Mouse (Mus musculus): ENCODE results near the gene Cplx3. TPM values are rescaled to one million over a fixed set of nuclear protein-coding genes. Genes with fewer than 3 reads are reported as not detected.

Cplx3 gene
- total RNA-seq, 2 experiments from 2014 or later = 0.34 TPM; not detected in 1

DNA sequence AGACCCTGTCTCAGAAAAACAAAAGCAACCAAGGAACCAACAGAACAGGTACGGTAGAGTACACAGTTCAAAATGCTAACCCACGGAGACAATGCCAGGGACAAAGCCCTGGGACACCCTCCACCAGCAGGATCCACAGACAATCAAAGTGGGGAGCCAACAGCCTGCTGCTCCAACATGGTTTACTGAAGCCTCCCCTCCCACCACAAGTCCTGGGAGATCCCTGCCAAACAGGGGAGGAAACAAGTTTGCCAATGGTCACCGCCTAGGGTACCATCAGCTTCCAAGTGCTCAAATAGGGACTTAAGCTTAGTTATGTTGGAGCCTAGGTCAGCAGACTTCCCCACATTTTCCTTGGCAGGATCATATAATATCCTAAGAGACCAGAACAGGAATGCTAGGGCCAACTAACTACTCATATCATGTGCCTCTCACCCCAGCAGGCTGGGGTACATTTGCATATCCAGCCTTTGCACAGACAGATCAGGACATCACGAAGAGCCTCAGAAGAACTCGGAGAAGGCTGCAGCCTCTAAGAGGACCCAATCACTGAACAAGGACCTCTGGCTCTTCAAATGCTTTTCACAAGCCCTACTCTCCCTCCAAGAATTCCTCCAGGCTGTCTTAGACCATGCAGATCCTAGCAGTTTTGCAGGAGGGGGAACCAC lies 33.7 kb upstream of the Cplx3 start:
- ATAC-seq (replicated peaks; ENCODE audit: low FRiP score, poor library complexity, severe bottlenecking) = no peak

- peak; percentile 83 for ATAC-seq (replicated peaks; ENCODE audit: low FRiP score, poor library complexity, severe bottlenecking)
These were observed 32.8 kb upstream of the Cplx3 start for GRCm38 (mm10) chr9:57638651-57639459.

DNA sequence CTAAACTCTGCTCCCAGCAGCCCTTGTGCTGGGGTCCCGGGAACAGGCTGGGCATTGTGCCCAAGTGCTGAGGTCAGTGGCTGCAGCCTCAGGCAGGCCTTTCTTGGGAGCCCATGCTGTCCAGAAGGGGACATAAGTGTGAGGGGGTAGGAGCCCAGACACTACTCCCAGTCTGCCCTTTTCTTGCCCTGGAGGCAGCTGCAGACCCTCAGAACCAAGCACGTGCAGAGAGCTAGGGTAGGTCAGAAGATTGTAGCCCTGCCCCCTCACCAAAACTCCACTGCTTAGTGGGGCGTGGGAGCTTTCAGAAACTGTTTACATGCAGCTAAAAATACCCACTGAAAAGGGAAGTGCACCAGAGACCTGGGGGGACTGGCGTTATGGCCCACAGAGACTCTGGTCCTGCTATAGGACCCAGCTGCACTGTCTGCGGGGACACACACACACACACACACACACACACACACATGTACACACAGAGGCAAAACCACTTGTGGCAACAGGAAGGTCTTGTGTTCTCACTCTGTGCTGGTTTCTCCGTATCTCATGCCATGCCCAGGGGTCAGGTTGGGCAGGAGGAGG lies 31.8 kb upstream of the Cplx3 start:
- no peak for ATAC-seq (replicated peaks; ENCODE audit: low FRiP score, poor library complexity, severe bottlenecking)

DNA sequence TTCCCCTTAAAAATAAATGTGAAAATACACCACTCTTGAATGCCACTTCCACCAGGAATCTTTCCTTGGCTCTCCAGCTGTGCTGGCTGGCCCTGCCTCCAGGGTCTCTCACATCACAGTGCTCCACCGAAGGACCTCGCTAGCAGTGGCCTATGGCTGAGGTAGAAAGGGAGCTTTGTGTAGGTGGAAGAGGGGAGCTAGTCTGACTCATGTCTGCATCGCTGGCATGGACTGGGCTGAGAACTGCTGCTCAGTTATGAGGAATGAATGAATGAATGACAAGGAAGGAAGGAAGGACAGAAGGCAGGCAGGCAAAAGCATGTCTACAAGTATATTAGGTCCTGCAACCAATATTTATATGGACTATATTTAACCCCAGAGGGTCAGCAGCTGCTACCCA lies 31.2 kb upstream of the Cplx3 start:
- ATAC-seq (replicated peaks; ENCODE audit: low FRiP score, poor library complexity, severe bottlenecking) = no peak

GRCm38 (mm10) chr9:57633481-57634024 lies 27.5 kb upstream of the Cplx3 start:
- ATAC-seq (replicated peaks; ENCODE audit: low FRiP score, poor library complexity, severe bottlenecking) = peak; percentile 52

DNA sequence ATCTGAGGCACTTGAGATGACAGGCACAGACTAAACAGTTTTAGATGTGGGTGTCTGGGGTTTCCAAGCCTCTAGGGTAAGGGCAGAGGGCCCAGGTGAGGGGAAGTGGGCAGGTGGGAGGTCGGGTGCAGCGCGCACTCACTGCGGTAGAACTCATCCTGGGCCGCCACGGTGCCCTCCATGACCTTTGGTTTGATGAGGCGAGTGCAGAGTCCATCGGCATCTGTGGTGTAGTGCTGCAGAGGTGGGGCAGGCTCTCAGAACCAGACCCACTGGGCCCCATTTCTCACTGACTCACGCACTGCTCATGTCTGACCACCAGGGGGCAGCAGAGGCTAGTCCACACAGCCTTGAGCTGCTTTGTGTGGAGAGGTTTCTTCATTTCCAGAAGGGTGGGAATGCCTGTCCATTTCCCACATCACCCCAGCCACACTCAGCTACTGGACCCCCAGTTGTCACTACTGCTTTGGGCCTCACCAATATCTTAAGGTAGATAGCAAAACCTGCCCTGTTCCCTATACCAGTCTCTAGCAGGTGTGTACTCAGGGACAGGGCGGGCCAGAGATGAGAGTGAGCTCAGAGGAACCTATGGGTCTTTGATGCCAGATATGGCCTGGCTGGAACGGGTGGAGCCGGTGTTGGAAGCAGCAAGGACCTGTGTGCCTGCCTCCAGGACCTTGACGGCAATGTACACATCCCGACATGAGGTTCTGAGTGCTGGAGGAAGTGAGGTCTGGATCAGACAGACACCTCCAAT lies 23.2 kb upstream of the Cplx3 start:
- peak; percentile 70 for ATAC-seq (replicated peaks; ENCODE audit: low FRiP score, poor library complexity, severe bottlenecking)

DNA sequence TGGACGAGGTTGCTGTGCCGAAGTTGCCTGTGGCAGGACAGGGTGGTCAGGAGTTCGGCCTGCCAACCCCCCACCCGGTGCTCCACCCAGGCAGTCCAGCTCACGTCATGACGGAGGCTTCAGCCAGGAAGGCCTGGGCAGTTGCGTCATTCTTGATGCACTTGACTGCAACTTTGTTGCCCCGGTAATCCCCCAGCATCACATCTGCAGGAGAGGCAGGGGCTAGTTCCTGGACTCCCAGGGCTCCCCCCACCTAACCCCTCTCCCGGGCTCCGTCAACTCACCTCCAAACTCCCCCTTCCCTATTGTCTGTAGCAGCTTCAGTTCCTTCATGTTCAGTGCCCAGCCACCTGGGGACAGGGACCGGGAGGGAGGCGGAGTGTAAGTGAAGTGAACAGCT lies 22.6 kb upstream of the Cplx3 start:
- no peak for ATAC-seq (replicated peaks; ENCODE audit: low FRiP score, poor library complexity, severe bottlenecking)

DNA sequence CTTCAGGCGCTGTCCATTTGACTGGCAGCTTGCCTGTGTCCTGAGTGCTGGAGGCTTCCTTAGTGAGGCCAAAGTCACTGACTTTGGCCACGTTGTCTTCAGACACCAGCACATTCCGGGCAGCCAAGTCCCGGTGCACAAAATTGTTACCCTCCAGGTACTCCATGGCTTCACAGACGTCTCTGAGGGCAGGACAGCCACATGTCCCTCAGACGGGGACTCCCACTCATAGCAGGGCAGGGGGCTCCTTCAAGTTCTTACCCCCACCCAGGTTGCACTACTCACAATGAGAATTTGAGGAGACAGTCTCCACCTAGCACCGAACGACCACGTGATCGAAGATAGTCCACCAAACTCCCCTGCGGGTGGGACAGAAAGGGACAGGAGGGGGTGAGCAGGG lies 21.8 kb upstream of the Cplx3 start:
- no peak for ATAC-seq (replicated peaks; ENCODE audit: low FRiP score, poor library complexity, severe bottlenecking)

GRCm38 (mm10) chr9:57627191-57627590 lies 21.1 kb upstream of the Cplx3 start:
- ATAC-seq (replicated peaks; ENCODE audit: low FRiP score, poor library complexity, severe bottlenecking) = no peak

DNA sequence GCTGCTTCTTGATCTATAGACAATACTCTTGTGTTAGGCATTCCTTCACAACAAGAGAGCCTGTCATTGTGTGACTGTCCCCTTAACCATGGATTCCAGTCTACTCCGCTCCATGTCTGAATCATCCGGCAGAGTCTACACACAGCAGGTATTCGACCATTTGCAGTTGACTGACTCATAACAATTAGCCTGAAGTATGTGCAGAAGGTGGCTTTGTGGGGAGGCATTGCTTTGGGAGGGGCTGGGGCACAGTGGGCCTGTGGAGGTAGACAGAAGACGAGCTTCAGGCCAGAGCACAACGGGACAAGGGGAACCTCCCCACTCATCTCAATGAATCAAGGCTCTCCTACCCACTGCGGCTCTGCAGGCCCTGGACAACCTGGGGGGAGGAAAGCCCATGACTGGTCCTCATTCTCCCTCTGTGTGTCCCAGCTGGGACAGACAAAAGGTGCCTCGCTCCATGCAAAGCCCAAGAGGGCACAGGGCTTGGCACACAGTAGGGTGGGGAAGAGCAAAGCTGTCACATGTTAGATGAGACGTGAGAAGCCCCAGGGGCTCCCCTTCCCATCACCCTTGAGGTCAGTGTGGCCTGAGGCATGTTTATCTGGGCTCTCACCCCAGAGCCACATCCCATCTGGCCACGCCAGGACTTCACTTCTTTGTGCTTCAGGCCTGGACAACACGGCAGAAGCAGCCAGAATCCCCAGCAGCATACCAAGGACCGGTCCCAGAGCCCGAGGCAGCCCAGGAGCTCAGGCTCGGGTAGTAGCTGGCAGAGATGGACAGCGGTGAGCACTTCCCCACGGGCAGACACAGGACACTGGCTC lies 19.8 kb upstream of the Cplx3 start:
- no peak for ATAC-seq (replicated peaks; ENCODE audit: low FRiP score, poor library complexity, severe bottlenecking)

DNA sequence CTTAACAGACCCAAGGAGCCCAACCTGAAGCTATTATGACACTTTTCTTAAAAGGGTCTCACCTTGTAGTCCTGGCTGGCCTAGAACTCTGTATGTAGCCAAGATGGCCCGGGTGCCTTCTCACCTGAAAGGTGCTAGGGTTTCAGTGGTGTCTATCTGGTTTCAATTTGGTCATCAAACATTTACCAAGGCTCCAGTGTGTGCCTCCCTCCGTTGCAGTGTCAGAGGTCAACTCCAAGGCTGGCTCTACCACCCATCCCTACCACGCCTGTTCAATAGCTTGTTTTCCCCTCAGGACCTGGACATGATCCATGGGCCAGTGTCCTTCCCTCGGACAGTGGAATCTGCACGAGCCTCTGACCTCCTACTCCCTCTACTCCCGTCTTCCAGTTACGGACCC lies 18.2 kb upstream of the Cplx3 start:
- no peak for ATAC-seq (replicated peaks; ENCODE audit: low FRiP score, poor library complexity, severe bottlenecking)

DNA sequence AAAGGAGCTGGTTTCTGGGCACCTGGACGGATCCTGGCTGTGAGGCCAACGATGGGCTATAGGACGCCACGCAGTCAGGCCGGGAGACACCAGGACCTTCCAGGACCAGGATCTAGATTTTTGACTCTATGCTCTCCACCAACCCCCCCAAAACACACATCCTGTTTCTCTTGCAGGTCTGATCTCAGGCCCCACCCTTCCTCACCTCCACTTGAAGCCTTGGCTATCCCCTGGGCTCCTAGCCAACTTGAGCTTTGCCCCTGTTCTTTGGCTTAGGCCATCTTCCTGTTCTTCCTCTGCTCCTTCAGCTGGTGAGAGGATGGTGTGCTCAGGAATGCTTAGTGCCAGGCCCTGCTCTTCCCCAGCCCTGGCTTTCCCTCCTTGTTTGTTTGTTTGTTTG lies 14.6 kb upstream of the Cplx3 start, which contains the start of gene Lman1l:
Gene Lman1l, minus strand, starts transcription at position 101 of the 400 bp plus-strand sequence.
- no peak for ATAC-seq (replicated peaks; ENCODE audit: low FRiP score, poor library complexity, severe bottlenecking)

- ATAC-seq (replicated peaks; ENCODE audit: low FRiP score, poor library complexity, severe bottlenecking) = no peak
These were observed 12.8 kb upstream of the Cplx3 start for GRCm38 (mm10) chr9:57618854-57619253.

- no peak for ATAC-seq (replicated peaks; ENCODE audit: low FRiP score, poor library complexity, severe bottlenecking)
These were observed 11.6 kb upstream of the Cplx3 start for GRCm38 (mm10) chr9:57617556-57618169.

DNA sequence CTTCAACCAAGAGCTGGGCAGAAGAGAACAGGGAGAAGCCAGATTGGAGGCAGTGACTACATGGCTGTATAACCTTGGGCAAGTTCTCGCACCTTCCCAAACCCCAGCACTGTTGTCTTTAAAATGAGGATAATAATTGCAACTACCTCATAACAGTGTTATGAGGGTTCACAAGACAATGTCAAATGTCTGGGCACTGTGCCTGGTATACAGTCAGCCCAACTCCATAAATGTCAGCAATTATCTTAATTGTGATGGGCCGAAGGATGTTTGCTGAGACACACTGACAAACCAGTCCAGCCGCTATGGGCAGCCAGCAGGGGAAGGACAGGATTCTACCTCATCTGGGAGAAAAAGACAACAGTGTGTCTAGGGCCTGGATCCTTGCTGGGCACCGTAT lies 8.7 kb upstream of the Cplx3 start:
- no peak for ATAC-seq (replicated peaks; ENCODE audit: low FRiP score, poor library complexity, severe bottlenecking)

DNA sequence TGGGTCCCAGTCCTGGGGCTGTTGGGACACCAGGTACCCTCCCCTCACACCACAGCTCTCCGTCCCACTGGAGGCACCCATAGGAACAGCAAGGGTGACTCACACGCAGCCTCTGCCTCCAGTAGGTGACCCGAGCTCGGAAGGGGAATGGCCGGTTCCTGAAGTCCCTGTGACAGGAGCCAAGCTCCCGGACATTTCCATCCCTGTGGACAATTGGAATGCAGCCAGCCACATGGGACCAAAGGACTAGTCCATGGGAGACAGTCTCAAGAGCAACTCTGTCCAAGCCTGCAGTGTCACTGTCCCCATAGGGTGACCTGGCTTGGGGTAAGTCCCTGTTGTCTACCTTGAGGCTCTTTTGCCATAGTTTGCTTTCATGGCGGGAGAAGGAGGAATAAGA lies 7.9 kb upstream of the Cplx3 start:
- ATAC-seq (replicated peaks; ENCODE audit: low FRiP score, poor library complexity, severe bottlenecking) = no peak

- no peak for ATAC-seq (replicated peaks; ENCODE audit: low FRiP score, poor library complexity, severe bottlenecking)
These were observed 6.5 kb upstream of the Cplx3 start for GRCm38 (mm10) chr9:57612587-57612986.

GRCm38 (mm10) chr9:57610359-57610826 lies 4.3 kb upstream of the Cplx3 start:
- no peak for ATAC-seq (replicated peaks; ENCODE audit: low FRiP score, poor library complexity, severe bottlenecking)

DNA sequence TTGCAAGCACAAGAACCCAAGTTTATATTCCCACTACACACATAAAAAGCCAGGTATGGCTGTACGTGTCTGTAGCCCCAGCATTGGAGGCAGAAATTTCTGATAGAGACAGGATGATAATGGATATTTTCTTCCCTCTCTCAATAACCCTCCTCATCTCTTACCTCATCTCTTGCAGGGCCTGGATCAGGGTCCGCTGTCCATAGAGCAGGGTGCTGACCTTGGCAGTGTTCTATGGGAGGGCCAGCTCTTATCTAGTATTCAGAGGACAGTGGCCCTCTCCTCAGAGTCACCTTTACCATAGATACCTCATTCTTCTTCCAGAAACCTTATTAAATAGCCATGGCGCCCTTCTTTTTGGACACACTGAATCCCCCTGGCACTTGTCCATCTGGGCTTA lies 3.7 kb upstream of the Cplx3 start:
- no peak for ATAC-seq (replicated peaks; ENCODE audit: low FRiP score, poor library complexity, severe bottlenecking)
